Mouse (Mus musculus) embryonic fibroblast, embryonic 13.5 days (primary cell): Measurements from ENCODE around the gene Scn4a. TPM values are rescaled to one million over a fixed set of nuclear protein-coding genes. Genes with fewer than 3 reads are reported as not detected.

Experiments used
- H3K27ac ChIP-seq: 2 replicates; pipeline ENCODE4 v1.5.1; 2012; ENCODE audit warnings: low read length, control low read depth, inconsistent platforms; ENCODE audit not compliant: insufficient read depth
- H3K4me1 ChIP-seq: 2 replicates; pipeline ENCODE4 v1.6.1; 2011; ENCODE audit warnings: low read length; ENCODE audit not compliant: control insufficient read depth, insufficient read depth
- H3K4me3 ChIP-seq: 2 replicates; pipeline ENCODE4 v1.5.1; 2011; ENCODE audit warnings: mild to moderate bottlenecking, control low read depth, low read length; ENCODE audit not compliant: insufficient read depth
- CTCF ChIP-seq: IDR thresholded peaks from 2 replicates; pipeline ENCODE4 v1.5.1; 2011; ENCODE audit warnings: mild to moderate bottlenecking, control low read depth, low read length, moderate library complexity, borderline replicate concordance; ENCODE audit not compliant: insufficient read depth
- POLR2A ChIP-seq: IDR thresholded peaks from 2 replicates; pipeline ENCODE4 v1.6.1; 2011; ENCODE audit warnings: low read depth, mild to moderate bottlenecking, control low read depth, low read length, moderate library complexity
- polyA plus RNA-seq: library from polyadenylated mRNA; stranded (reverse); fragments of >200 nt; gene quantifications from 2 replicates; pipeline ENCODE4 v1.2.4, GENCODE M21; 2011; ENCODE audit warnings: low read depth; ENCODE audit not compliant: missing spikeins, insufficient read length

Scn4a gene
- polyA plus RNA-seq, 1 experiment: not detected

DNA sequence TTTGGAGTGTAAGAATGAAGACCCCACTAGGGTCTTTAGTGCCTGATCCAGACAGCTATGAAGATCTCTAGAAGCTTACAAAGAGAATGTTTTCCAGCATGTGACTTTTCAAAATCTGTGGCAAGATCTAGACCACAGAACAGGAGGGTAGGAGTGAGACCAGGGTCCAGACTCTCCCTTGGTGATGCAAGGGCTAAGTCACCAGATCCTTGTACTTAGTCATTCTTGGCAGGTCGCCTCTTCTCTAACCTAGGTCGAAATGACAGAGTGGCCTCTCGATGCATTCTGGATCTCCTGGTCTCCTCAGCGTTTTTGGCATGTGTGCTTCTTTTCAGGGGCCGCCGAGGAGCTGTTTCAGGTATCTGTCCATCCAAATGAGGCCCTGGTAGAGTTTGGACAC lies 70.6 kb downstream of the Scn4a start:
- no peak overlapping the region for H3K27ac ChIP-seq
- H3K4me1 ChIP-seq: 0 out of 2 replicates have a peak, but pooled peaks cover 2% of the 10 kb centered on the region
- TF ChIP-seq POLR2A (no peak), CTCF (no peak)
- no peak overlapping the region for H3K4me3 ChIP-seq

DNA sequence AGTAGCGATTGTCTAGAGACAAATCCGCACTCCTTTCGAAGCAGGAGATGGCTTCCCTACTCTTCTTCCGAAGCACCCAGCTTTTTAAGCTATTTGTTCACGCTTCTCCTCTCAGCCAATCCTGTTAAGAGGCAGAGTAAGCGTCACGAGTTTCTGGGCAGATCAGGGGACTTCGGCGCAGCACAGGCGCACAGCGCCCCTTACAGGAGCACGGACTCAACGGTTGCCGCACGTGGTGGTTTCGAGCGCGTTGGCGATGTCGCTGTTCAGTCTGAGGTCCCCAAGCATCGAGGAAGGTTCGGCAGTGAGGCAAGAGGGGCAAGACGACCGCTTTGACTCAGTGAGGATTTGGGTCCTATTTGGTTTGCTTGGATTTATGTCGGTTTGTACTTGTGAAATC lies 76.6 kb downstream of the Scn4a start, which contains the start of gene Tcam1:
Gene Tcam1 (plus strand): TSS at position 219 of the 400 bp plus-strand sequence.
- 0 out of 2 replicates have a peak, but pooled peaks have one; percentile 38 for TF ChIP-seq POLR2A
- peak; percentile 92 for TF ChIP-seq CTCF
- Histone ChIP-seq H3K4me3 (no peak within 1 kb of the TSS), H3K4me1 (no peaks in the 10 kb centered on the region), H3K27ac (no peak within 1 kb of the TSS)

GRCm38 (mm10) chr11:106274971-106275411 lies 78.1 kb downstream of the Scn4a start:
- Histone ChIP-seq H3K4me3 (no peak overlapping the region), H3K4me1 (0 out of 2 replicates have a peak, but pooled peaks cover 3% of the 10 kb centered on the region), H3K27ac (no peak overlapping the region)
- TF ChIP-seq POLR2A (no peak), CTCF (no peak)

GRCm38 (mm10) chr11:106274374-106274773 lies 78.7 kb downstream of the Scn4a start:
- no peak overlapping the region for H3K27ac ChIP-seq
- TF ChIP-seq POLR2A: no peak
- no peak for TF ChIP-seq CTCF
- H3K4me3 ChIP-seq: no peak overlapping the region
- H3K4me1 ChIP-seq: 0 out of 2 replicates have a peak, but pooled peaks cover 3% of the 10 kb centered on the region

GRCm38 (mm10) chr11:106273811-106274210 lies 79.3 kb downstream of the Scn4a start:
- Histone ChIP-seq H3K27ac (no peak overlapping the region), H3K4me1 (peaks cover 5% of the 10 kb centered on the region; the same call in 1 of the 2 replicates), H3K4me3 (0 out of 2 replicates have a peak overlapping the region, but pooled peaks have one; percentile 27)
- no peak for TF ChIP-seq CTCF
- no peak for TF ChIP-seq POLR2A

GRCm38 (mm10) chr11:106273311-106273684 lies 79.8 kb downstream of the Scn4a start:
- TF ChIP-seq POLR2A (no peak), CTCF (no peak)
- Histone ChIP-seq H3K4me3 (peak overlapping the region; percentile 27), H3K27ac (no peak overlapping the region), H3K4me1 (peaks cover 5% of the 10 kb centered on the region; the same call in 1 of the 2 replicates)

DNA sequence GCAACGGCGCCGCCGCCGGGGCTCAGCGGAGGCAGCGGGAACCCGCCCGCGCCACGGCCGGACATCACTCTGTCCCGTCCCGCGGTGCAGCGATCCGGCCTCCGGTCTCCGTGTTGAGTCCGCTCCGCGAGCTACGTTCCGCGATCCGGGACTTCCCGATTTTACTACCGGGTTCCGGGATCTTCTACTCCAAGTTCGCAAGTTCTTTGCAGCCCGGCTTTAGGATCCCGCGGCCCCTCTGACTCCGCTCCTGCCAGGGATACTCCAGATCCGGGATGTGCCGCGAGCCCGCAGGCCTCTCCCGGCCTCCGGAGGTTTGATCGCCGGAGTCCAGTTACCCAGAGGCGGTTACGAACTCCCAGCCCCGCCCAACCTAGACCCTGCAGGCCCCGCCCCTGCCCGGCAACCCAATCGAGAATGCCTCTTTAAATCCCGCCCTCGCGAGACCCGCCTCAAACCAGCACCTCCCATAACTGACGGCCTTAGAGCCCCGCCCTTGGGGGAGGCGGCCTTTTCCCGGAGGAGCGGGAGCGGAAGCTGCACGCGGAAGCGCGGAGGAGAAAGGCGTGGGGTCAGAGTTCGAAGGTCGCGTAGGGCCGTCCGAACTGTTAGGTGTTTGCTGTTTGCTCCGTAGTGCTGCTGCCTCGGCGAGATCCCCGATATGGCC lies 80.3 kb downstream of the Scn4a start, which contains the start of gene Smarcd2:
Gene Smarcd2 (minus strand): TSS at position 329 of the 667 bp plus-strand sequence.
- peaks cover 5% of the 10 kb centered on the region; the same call in 1 of the 2 replicates for H3K4me1 ChIP-seq
- H3K4me3 ChIP-seq: peak within 1 kb of the TSS; percentile 86
- H3K27ac ChIP-seq: peak within 1 kb of the TSS; percentile 79
- peak; percentile 77 for TF ChIP-seq POLR2A
- TF ChIP-seq CTCF: no peak

DNA sequence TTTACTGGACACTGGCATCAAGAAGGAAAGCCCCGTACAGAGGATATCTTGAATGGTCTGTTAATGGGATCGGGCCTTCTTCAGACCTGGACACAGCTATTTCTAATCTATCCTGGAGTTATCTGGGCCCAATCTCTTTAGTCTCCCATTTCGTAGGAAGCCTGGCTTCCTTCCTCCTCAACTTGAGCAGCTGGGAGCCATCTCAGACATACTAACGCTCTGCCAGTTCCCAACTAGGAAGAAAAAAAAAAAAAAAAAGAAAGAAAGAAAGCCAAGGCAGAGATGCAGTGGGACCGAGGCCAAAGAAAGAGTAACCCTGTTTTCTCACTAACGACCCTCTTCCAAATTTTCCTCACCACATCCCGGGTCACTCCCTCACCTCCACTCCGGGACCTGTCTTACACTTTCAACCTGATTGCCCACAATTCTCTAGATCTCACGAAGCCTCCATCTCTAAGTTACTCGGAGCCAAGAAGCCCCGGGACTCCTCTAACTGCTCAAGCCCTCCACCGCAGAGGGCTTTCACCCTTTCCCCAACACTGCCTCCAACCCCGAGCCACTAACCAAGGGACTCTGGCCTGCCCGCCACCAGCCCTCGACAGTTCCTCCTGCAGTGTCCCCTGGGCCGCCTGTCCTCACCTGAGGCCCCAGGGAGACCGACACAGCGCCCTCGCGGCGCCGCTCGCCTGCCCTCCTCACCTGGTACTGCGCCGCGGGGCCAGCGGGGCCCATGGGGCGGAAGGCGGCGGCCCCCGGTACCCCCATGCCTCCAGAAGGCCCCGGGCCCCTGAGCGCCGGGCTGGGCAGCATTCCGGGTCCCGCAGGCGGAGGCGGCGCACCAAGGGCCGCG lies 81.1 kb downstream of the Scn4a start:
- H3K4me1 ChIP-seq: peaks cover 5% of the 10 kb centered on the region; the same call in 1 of the 2 replicates
- H3K27ac ChIP-seq: peak overlapping the region; percentile 79
- TF ChIP-seq CTCF (no peak), POLR2A (no peak)
- peak overlapping the region; percentile 86 for H3K4me3 ChIP-seq

GRCm38 (mm10) chr11:106271131-106271793 lies 81.8 kb downstream of the Scn4a start:
- TF ChIP-seq POLR2A (no peak), CTCF (no peak)
- Histone ChIP-seq H3K27ac (0 out of 2 replicates have a peak overlapping the region, but pooled peaks have one; percentile 7), H3K4me3 (peak overlapping the region; percentile 86), H3K4me1 (peaks cover 5% of the 10 kb centered on the region; the same call in 1 of the 2 replicates)

GRCm38 (mm10) chr11:106269060-106269431 lies 84.0 kb downstream of the Scn4a start:
- Histone ChIP-seq H3K4me3 (no peak overlapping the region), H3K4me1 (peaks cover 5% of the 10 kb centered on the region; the same call in 1 of the 2 replicates), H3K27ac (peak overlapping the region; percentile 37)
- TF ChIP-seq CTCF (no peak), POLR2A (no peak)

Other genes with a start within 250 kb of the Scn4a start
- not detected in 2 replicates for gene Gm10840, start 192.4 kb downstream of the Scn4a start, polyA plus RNA-seq
- 67.2 and 70.6 TPM in 2 replicates for gene Limd2, start 192.4 kb downstream of the Scn4a start, polyA plus RNA-seq
- gene Strada, start 151.1 kb downstream of the Scn4a start, polyA plus RNA-seq: 22.4 and 24.0 TPM in 2 replicates
- 101 and 110 TPM in 2 replicates for gene Ccdc47, start 136.9 kb downstream of the Scn4a start, polyA plus RNA-seq
- 55.0 and 58.3 TPM in 2 replicates for gene Ddx42, start 136.4 kb downstream of the Scn4a start, polyA plus RNA-seq
- gene Ftsj3, start 97.2 kb downstream of the Scn4a start, polyA plus RNA-seq: 49.5 and 60.5 TPM in 2 replicates
- gene Psmc5, start 97.1 kb downstream of the Scn4a start, polyA plus RNA-seq: 141 and 156 TPM in 2 replicates
- 50.4 and 64.3 TPM in 2 replicates for gene Smarcd2, start 80.3 kb downstream of the Scn4a start, polyA plus RNA-seq
- 0.16 and 0.18 TPM in 2 replicates for gene Tcam1, start 76.6 kb downstream of the Scn4a start, polyA plus RNA-seq
- gene Gh, start 51.4 kb downstream of the Scn4a start, polyA plus RNA-seq: not detected in 2 replicates
- not detected in 2 replicates for gene Cd79b, start 38.5 kb downstream of the Scn4a start, polyA plus RNA-seq
- not detected in 2 replicates for gene Prr29, start 12.2 kb upstream of the Scn4a start, polyA plus RNA-seq
- gene Icam2, start 34.8 kb upstream of the Scn4a start, polyA plus RNA-seq: not detected in 2 replicates
- 9.3 and 10.9 TPM in 2 replicates for gene Ern1, start 134.6 kb upstream of the Scn4a start, polyA plus RNA-seq